Mouse (Mus musculus) thymus, postnatal 36 days (tissue): ENCODE results near the gene Herpud1.
A peak's percentile ranks its signal among the peaks of the same experiment; 100 is the strongest.
"Not testable (repeated sequence)": the region's sequence is repeated elsewhere in the genome, so short reads cannot be mapped to it uniquely, and the experiment has no call there.

ENCODE experiments used
- DNase-seq, 2 experiments: peaks; one replicate each; pipeline ENCODE4 v3.0.0; 2022; ENCODE audit warnings: mixed read lengths in 2 of 2

The Herpud1 gene

GRCm38 (mm10) chr8:94376176-94376575 lies 10.1 kb upstream of the Herpud1 start:
- no peak for DNase-seq

- no peak for DNase-seq
Observed at GRCm38 (mm10) chr8:94376580-94376979, 9.7 kb upstream of the Herpud1 start.

GRCm38 (mm10) chr8:94377031-94377430 lies 9.2 kb upstream of the Herpud1 start:
- DNase-seq: no peak

- no peak for DNase-seq
Observed at GRCm38 (mm10) chr8:94377714-94378205, 8.5 kb upstream of the Herpud1 start.

GRCm38 (mm10) chr8:94378763-94379415 lies 7.3 kb upstream of the Herpud1 start:
- no peak for DNase-seq

- no peak for DNase-seq
Observed at GRCm38 (mm10) chr8:94379686-94380085, 6.6 kb upstream of the Herpud1 start.

GRCm38 (mm10) chr8:94384166-94384565 lies 2.1 kb upstream of the Herpud1 start:
- no peak for DNase-seq

- DNase-seq: no peak
Observed at GRCm38 (mm10) chr8:94385506-94386213, 578 bp upstream of the Herpud1 start.

- peak; percentile 70 for DNase-seq
Observed at GRCm38 (mm10) chr8:94387027-94387684, 918 bp downstream of the Herpud1 start.

- no peak for DNase-seq
Observed at GRCm38 (mm10) chr8:94387785-94388184, 1.5 kb downstream of the Herpud1 start.

- no peak for DNase-seq
Observed at GRCm38 (mm10) chr8:94389531-94389930, 3.3 kb downstream of the Herpud1 start.

GRCm38 (mm10) chr8:94390429-94390828 lies 4.2 kb downstream of the Herpud1 start:
- DNase-seq: no peak

- DNase-seq: no peak
Observed at GRCm38 (mm10) chr8:94390910-94391309, 4.7 kb downstream of the Herpud1 start.

- DNase-seq: peak; percentile 33 to 37
Observed at GRCm38 (mm10) chr8:94392147-94392546, 5.9 kb downstream of the Herpud1 start.

- DNase-seq: no peak
Observed at GRCm38 (mm10) chr8:94392648-94393047, 6.4 kb downstream of the Herpud1 start.

GRCm38 (mm10) chr8:94395851-94396540 lies 9.8 kb downstream of the Herpud1 start:
- no peak for DNase-seq

GRCm38 (mm10) chr8:94396964-94397657 lies 10.9 kb downstream of the Herpud1 start:
- peak; percentile 47 to 48 for DNase-seq

GRCm38 (mm10) chr8:94398587-94398986 lies 12.3 kb downstream of the Herpud1 start:
- DNase-seq: peak; percentile 46 to 74

- DNase-seq: no peak
Observed at GRCm38 (mm10) chr8:94399361-94399953, 13.2 kb downstream of the Herpud1 start.

GRCm38 (mm10) chr8:94399957-94400356 lies 13.7 kb downstream of the Herpud1 start:
- not testable (repeated sequence) for DNase-seq

GRCm38 (mm10) chr8:94408443-94409080 lies 22.3 kb downstream of the Herpud1 start:
- no peak for DNase-seq
